Mouse (Mus musculus): ENCODE results near the gene Gm10770. TPM values are rescaled to one million over a fixed set of nuclear protein-coding genes. Genes with fewer than 3 reads are reported as not detected.
"Not testable (repeated sequence)": the region's sequence is repeated elsewhere in the genome, so short reads cannot be mapped to it uniquely, and the experiment has no call there.

Gene Gm10770
- polyA plus RNA-seq (2012; rRNA removed): not detected in 2 replicates

DNA sequence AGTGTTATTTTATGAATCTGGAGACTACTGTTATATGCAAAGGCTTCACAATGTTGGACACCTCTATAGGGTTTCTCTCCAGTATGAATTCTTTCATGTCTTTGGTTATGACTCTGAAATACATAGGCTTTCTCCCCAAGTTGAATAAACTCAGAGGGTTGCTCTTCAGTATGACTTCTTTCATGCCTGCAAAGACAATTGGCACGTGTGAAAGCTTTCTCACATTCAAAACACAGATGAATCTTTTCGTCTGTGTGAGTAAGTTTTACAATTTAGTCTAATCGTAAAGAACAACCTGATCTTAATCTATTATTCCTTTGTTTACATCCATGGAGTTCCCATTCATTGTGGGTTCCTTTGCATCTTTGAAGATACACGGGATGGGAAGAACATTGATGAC lies at the start of gene Gm10770:
TSS of gene Gm10770 (minus strand) at position 101 of the 400 bp plus-strand sequence.
- 75% methylated on average over 4 of the region's 4 CpGs for WGBS
- not testable (repeated sequence) for H3K27ac ChIP-seq (ENCODE audit: insufficient read depth, low read length); H3K4me1 ChIP-seq (ENCODE audit: control insufficient read depth, insufficient read depth, insufficient read length)

DNA sequence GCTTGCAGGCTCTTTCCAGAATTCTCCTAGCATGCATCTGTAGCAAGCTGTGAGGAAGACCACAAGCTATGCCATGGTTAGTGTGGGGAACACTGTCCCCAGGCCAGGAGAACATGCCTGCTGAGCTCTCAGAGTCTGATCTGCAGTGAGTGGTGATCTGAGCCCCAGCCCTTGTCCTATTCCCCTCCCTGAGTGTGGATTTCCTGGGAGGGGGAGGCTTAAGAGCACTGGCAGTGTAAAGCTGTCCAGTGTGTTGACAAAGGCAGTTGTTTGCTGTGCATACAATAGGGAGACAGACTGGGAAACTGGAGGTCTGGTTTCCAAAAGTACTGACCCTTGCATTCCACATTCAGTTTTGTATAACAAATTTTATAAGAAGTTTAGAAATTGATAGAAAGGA lies 43.8 kb upstream of the Gm10770 start:
- not testable (repeated sequence) for H3K4me1 ChIP-seq (ENCODE audit: control insufficient read depth, insufficient read depth, insufficient read length); DNase-seq (ENCODE audit: low read depth in 1 of 2, low spot score in 2 of 2); H3K4me3 ChIP-seq (ENCODE audit: extremely low read depth, insufficient read depth, insufficient read length); H3K36me3 ChIP-seq (ENCODE audit: control insufficient read depth, insufficient read depth, low read length); H3K27me3 ChIP-seq (ENCODE audit: control insufficient read depth, insufficient read depth, low read length); H3K27ac ChIP-seq (ENCODE audit: insufficient read depth, low read length)

More for the DNA sequence above, at the start of gene Gm10770:
- not testable (repeated sequence) for DNase-seq (ENCODE audit: low read depth in 1 of 2, low spot score in 2 of 2); H3K27me3 ChIP-seq (ENCODE audit: control insufficient read depth, insufficient read depth, low read length); H3K4me3 ChIP-seq (ENCODE audit: extremely low read depth, insufficient read depth, insufficient read length); H3K36me3 ChIP-seq (ENCODE audit: control insufficient read depth, insufficient read depth, low read length)

DNA sequence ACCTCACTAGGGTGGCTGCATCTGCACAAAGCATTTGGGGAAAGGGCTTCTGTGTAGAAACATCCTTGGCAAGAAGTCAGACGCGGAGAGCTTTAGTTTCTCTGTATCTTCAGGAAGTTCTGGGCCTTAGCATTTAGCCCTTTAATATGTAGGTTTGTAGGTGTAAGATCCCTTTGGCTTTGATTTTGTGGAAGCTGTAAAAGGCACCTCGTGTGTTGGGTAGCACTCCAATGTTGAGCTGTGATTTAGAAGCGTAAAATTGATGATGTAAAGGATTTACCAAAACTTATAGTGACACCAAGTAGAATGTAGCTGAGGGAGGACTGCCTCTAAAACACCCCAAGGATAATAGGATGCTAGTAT lies 38.9 kb upstream of the Gm10770 start:
- not testable (repeated sequence) for H3K27me3 ChIP-seq (ENCODE audit: control insufficient read depth, insufficient read depth, low read length); DNase-seq (ENCODE audit: low read depth in 1 of 2, low spot score in 2 of 2); H3K27ac ChIP-seq (ENCODE audit: insufficient read depth, low read length); H3K36me3 ChIP-seq (ENCODE audit: control insufficient read depth, insufficient read depth, low read length); H3K4me1 ChIP-seq (ENCODE audit: control insufficient read depth, insufficient read depth, insufficient read length)
- H3K4me3 ChIP-seq (ENCODE audit: extremely low read depth, insufficient read depth, insufficient read length): peak overlapping the region; percentile 52
- 24% methylated on average over 4 of the region's 4 CpGs for WGBS

DNA sequence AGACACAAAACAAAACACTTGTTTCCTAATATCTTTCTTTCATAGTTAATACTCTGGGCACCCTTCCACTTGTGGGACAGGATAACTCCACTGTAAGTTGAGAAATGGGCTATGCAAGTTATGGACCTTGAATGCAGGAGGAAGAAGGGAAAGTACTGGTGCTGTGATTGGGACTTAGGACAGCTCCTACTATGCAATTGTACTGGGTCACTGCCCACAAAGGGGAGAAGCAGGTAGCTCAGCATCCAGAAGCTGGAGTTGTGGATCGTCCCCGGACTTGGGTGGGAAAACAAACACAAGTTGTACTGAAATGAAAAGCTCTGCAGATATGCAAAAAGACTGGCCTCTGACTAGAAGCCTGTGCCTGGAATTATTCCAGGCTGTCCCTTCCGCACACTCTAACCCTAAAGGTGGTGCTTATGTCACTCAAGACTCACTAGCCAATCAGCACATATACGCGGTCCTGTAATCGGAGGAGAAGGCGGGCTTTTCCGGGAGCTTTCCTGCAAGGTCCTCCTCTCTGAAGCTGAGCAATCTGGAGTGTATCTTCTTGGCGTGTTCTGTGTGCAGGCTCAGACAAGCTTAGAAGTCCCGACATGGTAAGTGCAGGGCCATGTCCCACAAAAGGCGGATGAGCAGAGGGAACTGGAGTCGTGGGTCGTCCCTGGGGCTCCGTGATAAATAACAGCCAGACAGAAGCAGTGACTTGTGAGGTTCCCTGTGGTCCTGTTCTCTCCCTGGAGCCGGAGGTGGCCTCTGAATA lies 38.3 kb upstream of the Gm10770 start, which contains the start of gene Zfp937:
TSS of gene Zfp937 (plus strand) at position 474 of the 763 bp plus-strand sequence.
- not testable (repeated sequence) for H3K36me3 ChIP-seq (ENCODE audit: control insufficient read depth, insufficient read depth, low read length); H3K27me3 ChIP-seq (ENCODE audit: control insufficient read depth, insufficient read depth, low read length); H3K4me1 ChIP-seq (ENCODE audit: control insufficient read depth, insufficient read depth, insufficient read length); H3K27ac ChIP-seq (ENCODE audit: insufficient read depth, low read length)
- WGBS: 9% methylated on average over 15 of the region's 15 CpGs
- peak in 1 of 2 experiments; percentile 37 for DNase-seq (ENCODE audit: low read depth in 1 of 2, low spot score in 2 of 2)
- peak within 1 kb of the TSS; percentile 52 for H3K4me3 ChIP-seq (ENCODE audit: extremely low read depth, insufficient read depth, insufficient read length)

DNA sequence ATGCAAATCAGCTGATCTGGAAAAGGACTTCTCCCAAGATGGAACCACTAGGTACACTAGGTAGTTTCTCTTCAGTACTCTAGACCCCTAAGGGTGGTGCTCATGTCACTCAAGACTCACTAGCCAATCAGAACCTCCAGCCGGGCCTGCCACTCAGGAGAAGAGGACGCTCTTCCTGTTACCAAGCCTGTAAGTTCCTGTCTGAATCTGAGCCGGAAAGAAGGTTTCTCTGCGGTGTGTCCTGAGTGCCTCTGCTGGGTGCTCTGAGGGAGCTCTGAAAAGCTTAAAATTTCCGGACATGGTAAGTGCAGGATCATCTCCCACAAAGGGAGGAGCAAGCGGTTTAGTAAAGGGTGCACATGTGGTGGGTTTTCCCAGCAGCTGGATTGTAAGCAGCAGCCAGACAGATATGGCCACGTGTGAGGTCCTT lies 2.1 kb upstream of the Gm10770 start, which contains the start of gene Gm14139:
TSS of gene Gm14139 (plus strand) at position 186 of the 430 bp plus-strand sequence.
- not testable (repeated sequence) for H3K4me1 ChIP-seq (ENCODE audit: control insufficient read depth, insufficient read depth, insufficient read length); DNase-seq (ENCODE audit: low read depth in 1 of 2, low spot score in 2 of 2); H3K27ac ChIP-seq (ENCODE audit: insufficient read depth, low read length); H3K4me3 ChIP-seq (ENCODE audit: extremely low read depth, insufficient read depth, insufficient read length); H3K36me3 ChIP-seq (ENCODE audit: control insufficient read depth, insufficient read depth, low read length); H3K27me3 ChIP-seq (ENCODE audit: control insufficient read depth, insufficient read depth, low read length)
- WGBS: 79% methylated on average over 7 of the region's 7 CpGs

DNA sequence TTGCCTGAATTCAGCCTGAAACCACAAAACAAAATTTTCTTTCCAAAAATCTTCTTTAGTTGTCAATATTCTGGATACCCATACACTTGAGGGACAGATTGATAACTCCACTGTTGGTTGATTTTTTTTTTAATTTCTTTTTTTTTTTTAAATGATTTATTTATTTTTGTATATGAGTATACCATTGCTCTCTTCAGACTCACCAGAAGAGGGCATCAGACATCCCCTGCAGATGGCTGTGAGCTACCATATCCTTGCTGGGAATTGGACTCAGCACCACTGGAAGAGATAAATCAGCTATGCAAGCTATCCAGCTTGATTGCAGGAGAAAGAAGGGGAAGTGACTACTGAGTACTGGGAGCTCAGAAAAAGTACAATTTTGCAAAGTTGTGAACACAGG lies 1.6 kb upstream of the Gm10770 start:
- H3K27me3 ChIP-seq (ENCODE audit: control insufficient read depth, insufficient read depth, low read length); DNase-seq (ENCODE audit: low read depth in 1 of 2, low spot score in 2 of 2); H3K27ac ChIP-seq (ENCODE audit: insufficient read depth, low read length); H3K4me1 ChIP-seq (ENCODE audit: control insufficient read depth, insufficient read depth, insufficient read length); H3K36me3 ChIP-seq (ENCODE audit: control insufficient read depth, insufficient read depth, low read length); H3K4me3 ChIP-seq (ENCODE audit: extremely low read depth, insufficient read depth, insufficient read length): not testable (repeated sequence)

DNA sequence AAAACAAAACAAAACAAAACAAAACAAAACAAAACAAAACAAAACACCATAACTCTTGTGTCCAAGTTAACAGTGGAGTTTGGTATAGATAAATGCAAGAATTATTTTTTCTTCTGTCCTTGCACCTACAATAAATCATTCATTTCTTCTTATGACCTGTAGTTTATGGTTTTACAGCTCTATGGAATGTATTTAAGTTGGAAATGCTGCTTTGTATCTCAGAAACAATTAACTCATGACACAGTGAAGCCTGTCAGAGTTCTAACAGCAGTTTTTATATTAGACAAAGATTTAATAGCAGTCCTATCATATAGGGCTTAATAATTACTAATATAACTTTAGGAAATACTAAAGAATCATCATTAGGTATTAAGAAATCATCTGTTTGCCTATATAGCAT lies 5.6 kb downstream of the Gm10770 start:
- no peaks in the 10 kb centered on the region for H3K4me1 ChIP-seq (ENCODE audit: control insufficient read depth, insufficient read depth, insufficient read length)
- H3K27me3 ChIP-seq (ENCODE audit: control insufficient read depth, insufficient read depth, low read length): no peaks in the 10 kb centered on the region
- no peaks in the 10 kb centered on the region for H3K36me3 ChIP-seq (ENCODE audit: control insufficient read depth, insufficient read depth, low read length)
- no peak overlapping the region for H3K4me3 ChIP-seq (ENCODE audit: extremely low read depth, insufficient read depth, insufficient read length)
- H3K27ac ChIP-seq (ENCODE audit: insufficient read depth, low read length): no peak overlapping the region
- no peak for DNase-seq (ENCODE audit: low read depth in 1 of 2, low spot score in 2 of 2)
- TF ChIP-seq CTCF (IDR thresholded peaks at IDR 0.05; ENCODE audit: extremely low read depth, insufficient read depth, insufficient read length, insufficient replicate concordance) (no peak), POLR2A (IDR thresholded peaks at IDR 0.05; ENCODE audit: low read depth, low read length) (no peak)

DNA sequence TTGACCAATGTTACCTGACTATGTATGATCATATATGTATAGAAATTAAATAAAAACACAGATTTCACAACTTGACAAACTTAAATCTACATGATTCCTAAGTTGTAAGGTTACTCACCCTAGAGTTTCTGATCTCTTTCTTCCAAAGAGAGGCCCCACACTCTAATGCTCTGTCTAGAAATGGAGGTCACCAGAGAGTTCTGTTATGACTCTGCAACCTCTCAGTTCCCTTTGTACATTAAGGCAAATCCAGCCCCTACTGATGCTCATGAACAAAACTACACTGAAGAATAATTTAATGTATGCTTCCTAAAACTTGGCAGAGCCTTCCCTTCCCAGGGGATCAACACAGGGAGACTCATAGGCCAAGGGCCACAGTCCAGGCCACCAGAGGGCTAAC lies 12.8 kb downstream of the Gm10770 start:
- TF ChIP-seq POLR2A (IDR thresholded peaks at IDR 0.05; ENCODE audit: low read depth, low read length) (no peak), CTCF (IDR thresholded peaks at IDR 0.05; ENCODE audit: extremely low read depth, insufficient read depth, insufficient read length, insufficient replicate concordance) (no peak)

More for the DNA sequence above, 12.8 kb downstream of the Gm10770 start:
- H3K4me3 ChIP-seq (ENCODE audit: extremely low read depth, insufficient read depth, insufficient read length): no peak overlapping the region
- H3K27ac ChIP-seq (ENCODE audit: insufficient read depth, low read length): no peak overlapping the region
- no peak for DNase-seq (ENCODE audit: low read depth in 1 of 2, low spot score in 2 of 2)
- H3K4me1 ChIP-seq (ENCODE audit: control insufficient read depth, insufficient read depth, insufficient read length): no peaks in the 10 kb centered on the region
- no peaks in the 10 kb centered on the region for H3K36me3 ChIP-seq (ENCODE audit: control insufficient read depth, insufficient read depth, low read length)
- no peaks in the 10 kb centered on the region for H3K27me3 ChIP-seq (ENCODE audit: control insufficient read depth, insufficient read depth, low read length)

Measured in spleen, adult 2 months (tissue).